In the genomic region with DNA sequence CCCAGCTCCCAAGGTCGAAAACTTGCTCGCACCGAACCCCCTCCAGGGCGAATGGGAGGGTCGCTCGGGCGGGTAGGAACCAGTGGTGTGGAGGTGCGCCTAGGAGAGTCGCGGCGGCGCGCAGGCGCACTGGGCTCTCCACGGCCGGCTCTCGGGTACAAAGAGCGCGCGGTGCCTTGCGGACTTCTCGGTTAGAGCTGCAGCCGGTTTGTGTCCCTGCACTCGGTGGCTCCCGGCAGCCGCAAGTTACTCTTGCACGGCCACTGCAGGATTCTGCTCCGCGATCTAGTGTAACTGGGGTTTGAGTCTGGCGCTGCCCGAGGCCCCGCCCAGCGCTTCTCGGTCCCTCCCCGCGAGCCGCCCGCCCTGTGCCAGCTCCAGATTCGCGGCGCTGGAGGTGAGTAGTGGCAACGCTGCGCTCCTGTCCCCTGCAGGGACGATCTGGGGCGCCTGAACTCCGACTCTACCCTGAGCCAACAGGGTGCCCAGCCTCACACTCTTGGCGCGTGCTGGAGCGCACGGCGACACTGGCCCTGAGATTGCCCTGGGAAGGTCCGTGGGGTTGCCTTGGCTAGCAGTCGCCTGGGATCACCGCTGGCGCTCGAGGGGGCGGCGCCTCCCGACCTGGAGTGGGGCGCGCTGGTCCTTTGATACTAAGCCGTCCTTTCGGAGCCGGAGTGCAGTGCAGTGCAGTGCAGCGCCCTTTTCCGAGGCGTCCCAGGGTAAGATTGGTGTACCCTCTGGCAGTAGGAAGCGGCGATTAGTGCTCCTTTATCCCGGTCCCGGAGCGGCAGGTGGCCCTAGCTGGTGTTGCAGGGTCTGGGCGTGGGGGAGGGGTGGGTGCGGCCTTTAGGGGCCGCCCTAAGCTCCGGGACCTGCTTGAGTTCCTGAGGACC, we compare ENCODE assay signal across 9 mouse cellular contexts. TPM values are rescaled to one million over a fixed set of nuclear protein-coding genes. Genes with fewer than 3 reads are reported as not detected.
DNase-seq lines count a peak whose midpoint lies in the region; ATAC-seq lines count a peak whose summit lies in the region.
"Had no signal": no experiment of that assay in that cellular context is flagged by ENCODE, and none has a peak within 500 bp of the region (broad histone marks: within the 10 kb centered on the region; RNA-seq: fewer than 3 reads in every experiment).

TSS of gene Kank1 (plus strand) at position 380 of the 896 bp plus-strand sequence.

- DNase-seq in adrenal gland, adult 2 months = peak; percentile 84
- DNase-seq in embryo, embryonic 10 days (ENCODE audit: low spot score) = peak; percentile 84
- peak; percentile 59 for DNase-seq in gastrocnemius, postnatal 14 days
- DNase-seq in left cerebral cortex, adult 8-10 months (ENCODE audit: low spot score in 2 of 2) = peak; percentile 6 to 40
- DNase-seq in lung, postnatal 4 days = peak; percentile 62 to 64
- DNase-seq in right cerebral cortex, adult 2 months (ENCODE audit: low spot score in 2 of 2) = peak; percentile 57 to 63

- H3K27ac ChIP-seq in hindbrain, embryonic 16.5 days (ENCODE audit: low read depth, low read length) = peak within 1 kb of the TSS; percentile 54; the same call in 1 of the 2 replicates
- H3K27ac ChIP-seq: macrophage had no signal

- peak; percentile 90 for ATAC-seq in hindbrain, embryonic 16.5 days
- no peak for ATAC-seq in inflammation-experienced regulatory T-cells, adult 6 months

- H3K4me1 ChIP-seq in hindbrain, embryonic 16.5 days (ENCODE audit: control insufficient read depth, insufficient read depth, low read depth, low read length) = peaks cover 12% of the 10 kb centered on the region

- H3K4me3 ChIP-seq in hindbrain, embryonic 16.5 days (ENCODE audit: low read length) = peak within 1 kb of the TSS; percentile 81

- peak within 1 kb of the TSS; percentile 99 for H3K4me2 ChIP-seq in hindbrain, embryonic 16.5 days (ENCODE audit: low read length)

- intact Hi-C loops in gastrocnemius, postnatal 14 days (cut with DNase I; ENCODE audit: low total_unique reads) = loop anchor here (10.0 kb wide), 1 partner anchor 102 kb away; no protein-coding TSS in a partner anchor

- H3K27me3 ChIP-seq in hindbrain, embryonic 16.5 days (replicated peaks; ENCODE audit: control insufficient read depth, insufficient read depth, low read length) = peaks cover 8% of the 10 kb centered on the region

- 0% methylated on average over 74 of the region's 76 CpGs for WGBS in hindbrain, embryonic 16.5 days

- peak within 1 kb of the TSS; percentile 73 for H3K9ac ChIP-seq in hindbrain, embryonic 16.5 days (ENCODE audit: low read depth, low read length)

- no peaks in the 10 kb centered on the region for H3K9me3 ChIP-seq in hindbrain, embryonic 16.5 days (ENCODE audit: control insufficient read depth, low read length)

- no peaks in the 10 kb centered on the region for H3K36me3 ChIP-seq in hindbrain, embryonic 16.5 days (ENCODE audit: control insufficient read depth, insufficient read depth, low read length)

RNA-seq across cellular contexts. Expression of gene Kank1, which starts in this region (rescaled TPM):
- total RNA-seq in adrenal gland, adult 2 months (2021) = 10 to 100 TPM; 15.8 to 20.7 TPM
- 13.1 and 15.2 TPM in 2 replicates for polyA plus RNA-seq in adrenal gland, adult 2 months (2012; rRNA removed)
- total RNA-seq in gastrocnemius, postnatal 14 days (2021) = 10 to 100 TPM; 14.3 to 14.4 TPM
- 13.2 and 14.4 TPM in 2 replicates for polyA plus RNA-seq in hindbrain, embryonic 16.5 days (2015; fragmentation: Nextera tagmentation; extraction: Ambion mirVana)
- total RNA-seq in left cerebral cortex, adult 8-10 months (2022) = 10 to 100 TPM; 13.2 to 15.3 (median 13.7) TPM
- not detected for polyA plus RNA-seq in inflammation-experienced regulatory T-cells, adult 6 months (2017; shearing (Covaris generic))
- polyA plus RNA-seq: macrophage had no signal

Comparison
In these comparisons a context has a peak if more than half of its experiments do, and no peak if none do; other contexts are left out.
1. RNA of gene Kank1 (polyA plus RNA-seq): 13.1 to 15.2 TPM in adrenal gland, adult 2 months and 13.2 to 14.4 TPM in hindbrain, embryonic 16.5 days; not detected in inflammation-experienced regulatory T-cells, adult 6 months; every median in the first group is over 10 times any median in the second.
2. DNase-seq: peak in every context shown above with its lines; median percentile 84 in adrenal gland, adult 2 months; 84 in embryo, embryonic 10 days; 63 in lung, postnatal 4 days; 60 in right cerebral cortex, adult 2 months; 59 in gastrocnemius, postnatal 14 days; 23 in left cerebral cortex, adult 8-10 months.